Comparison of ENCODE assay signal across 19 mouse cellular contexts in the genomic region with DNA sequence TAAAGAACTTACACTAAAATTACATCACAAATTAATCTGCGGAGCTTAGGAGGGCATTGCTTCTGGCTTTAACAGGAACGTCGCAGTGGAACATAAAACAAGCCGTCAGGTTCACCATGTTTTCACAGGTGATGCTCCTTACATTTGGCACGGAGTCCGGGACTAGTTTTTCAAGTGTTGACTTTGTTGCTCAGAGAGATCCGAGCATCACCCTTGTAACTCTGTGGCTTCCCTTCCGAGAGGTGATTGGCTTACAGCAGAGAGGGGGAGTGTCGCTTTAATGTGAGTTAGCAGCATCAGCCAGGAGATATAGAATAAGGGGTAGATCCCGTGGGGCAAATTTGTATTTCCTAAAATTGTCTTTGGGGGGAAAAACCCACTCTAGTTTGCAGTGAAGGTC.
DNase-seq lines count a peak whose midpoint lies in the region; ATAC-seq and TF ChIP-seq lines count a peak whose summit lies in the region.
"Had no signal": no experiment of that assay in that cellular context is flagged by ENCODE, and none has a peak within 500 bp of the region (broad histone marks: within the 10 kb centered on the region; RNA-seq: fewer than 3 reads in every experiment).

No protein-coding gene starts in this region.

- no peak for TF ChIP-seq POLR2A in lung, adult 2 months (IDR thresholded peaks at IDR 0.05; ENCODE audit: borderline replicate concordance, extremely low read depth, low read depth, low read length)

- TF ChIP-seq CTCF in lung, embryonic 14.5 days (IDR thresholded peaks at IDR 0.05; ENCODE audit: low read depth) = no peak
- TF ChIP-seq CTCF in lung, adult 2 months (IDR thresholded peaks at IDR 0.05; ENCODE audit: insufficient read depth, low read length) = no peak

- H3K27me3 ChIP-seq in lung, embryonic 14.5 days (ENCODE audit: insufficient read depth, low read length) = no peaks in the 10 kb centered on the region
- 0 out of 2 replicates have a peak, but pooled peaks cover 6% of the 10 kb centered on the region for H3K27me3 ChIP-seq in embryonic facial prominence, embryonic 10.5 days (replicated peaks; ENCODE audit: low read depth, poor library complexity, severe bottlenecking)
- H3K27me3 ChIP-seq in embryonic facial prominence, embryonic 13.5 days = no peaks in the 10 kb centered on the region
- H3K27me3 ChIP-seq in limb, embryonic 12.5 days = no peaks in the 10 kb centered on the region
- H3K27me3 ChIP-seq: CH12.LX; hindbrain, embryonic 15.5 days; Patski had no signal

- no peak for ATAC-seq in lung, embryonic 14.5 days (ENCODE audit: insufficient read depth)
- ATAC-seq in embryonic facial prominence, embryonic 13.5 days (ENCODE audit: insufficient number of reproducible peaks, insufficient read depth, low FRiP score, low TSS enrichment, low read depth) = no peak
- ATAC-seq in limb, embryonic 12.5 days (ENCODE audit: insufficient number of reproducible peaks, insufficient read depth, low FRiP score, low TSS enrichment, low read depth) = no peak
- ATAC-seq: activated CD4-positive, CD25-positive, alpha-beta regulatory T cell, adult 4 months; forebrain, embryonic 16.5 days; Patski had no signal

- WGBS in lung, embryonic 14.5 days = 69% methylated on average over 10 of the region's 10 CpGs
- WGBS in lung, adult 2 months = 68% methylated on average over 10 of the region's 10 CpGs
- WGBS in embryonic facial prominence, embryonic 10.5 days = 61% methylated on average over 10 of the region's 10 CpGs
- 53% methylated on average over 10 of the region's 10 CpGs for WGBS in embryonic facial prominence, embryonic 13.5 days
- WGBS in limb, embryonic 12.5 days = 63% methylated on average over 10 of the region's 10 CpGs

- no peak overlapping the region for H3K4me2 ChIP-seq in lung, embryonic 14.5 days
- H3K4me2 ChIP-seq in embryonic facial prominence, embryonic 13.5 days = no peak overlapping the region
- no peak overlapping the region for H3K4me2 ChIP-seq in limb, embryonic 12.5 days
- H3K4me2 ChIP-seq: heart, embryonic 13.5 days; hindbrain, embryonic 15.5 days had no signal

- peaks cover 3% of the 10 kb centered on the region; the same call in 1 of the 2 replicates for H3K9me3 ChIP-seq in lung, embryonic 14.5 days (ENCODE audit: low read depth, low read length)
- H3K9me3 ChIP-seq in embryonic facial prominence, embryonic 10.5 days = peaks cover 4% of the 10 kb centered on the region; the same call in 1 of the 2 replicates
- no peaks in the 10 kb centered on the region for H3K9me3 ChIP-seq in embryonic facial prominence, embryonic 13.5 days
- H3K9me3 ChIP-seq in limb, embryonic 12.5 days = peaks cover 4% of the 10 kb centered on the region; the same call in 1 of the 2 replicates
- H3K9me3 ChIP-seq: heart, embryonic 13.5 days had no signal

- no peaks in the 10 kb centered on the region for H3K4me1 ChIP-seq in lung, embryonic 14.5 days (ENCODE audit: insufficient read depth)
- peaks cover 3% of the 10 kb centered on the region; the same call in 1 of the 2 replicates for H3K4me1 ChIP-seq in lung, adult 2 months (ENCODE audit: control insufficient read depth, insufficient read depth, low read length)
- peaks cover 12% of the 10 kb centered on the region for H3K4me1 ChIP-seq in embryonic facial prominence, embryonic 10.5 days
- H3K4me1 ChIP-seq in embryonic facial prominence, embryonic 13.5 days = peaks cover 28% of the 10 kb centered on the region; the same call in 1 of the 2 replicates
- peaks cover 19% of the 10 kb centered on the region for H3K4me1 ChIP-seq in limb, embryonic 12.5 days (replicated peaks)
- H3K4me1 ChIP-seq: heart, embryonic 13.5 days had no signal

- no peak overlapping the region for H3K4me3 ChIP-seq in lung, embryonic 14.5 days (ENCODE audit: low read depth, low read length)
- no peak overlapping the region for H3K4me3 ChIP-seq in lung, adult 2 months (replicated peaks; ENCODE audit: extremely low read depth, low read depth, low read length)
- no peak overlapping the region for H3K4me3 ChIP-seq in embryonic facial prominence, embryonic 10.5 days
- no peak overlapping the region for H3K4me3 ChIP-seq in embryonic facial prominence, embryonic 13.5 days
- H3K4me3 ChIP-seq in limb, embryonic 12.5 days (replicated peaks) = no peak overlapping the region
- H3K4me3 ChIP-seq: heart, embryonic 13.5 days; hindbrain, embryonic 15.5 days had no signal

- H3K36me3 ChIP-seq in lung, embryonic 14.5 days (ENCODE audit: insufficient read depth) = 0 out of 2 replicates have a peak, but pooled peaks cover 7% of the 10 kb centered on the region
- H3K36me3 ChIP-seq in embryonic facial prominence, embryonic 10.5 days (replicated peaks) = peaks cover 16% of the 10 kb centered on the region
- H3K36me3 ChIP-seq in embryonic facial prominence, embryonic 13.5 days = peaks cover 8% of the 10 kb centered on the region
- peaks cover 7% of the 10 kb centered on the region; the same call in 1 of the 2 replicates for H3K36me3 ChIP-seq in limb, embryonic 12.5 days

- H3K9ac ChIP-seq in lung, embryonic 14.5 days = no peak overlapping the region
- no peak overlapping the region for H3K9ac ChIP-seq in embryonic facial prominence, embryonic 13.5 days
- H3K9ac ChIP-seq in limb, embryonic 12.5 days (replicated peaks) = no peak overlapping the region
- H3K9ac ChIP-seq: heart, embryonic 13.5 days; hindbrain, embryonic 15.5 days had no signal

- DNase-seq in lung, embryonic 14.5 days = peak; percentile 54
- DNase-seq in lung, adult 2 months = no peak
- DNase-seq in embryonic facial prominence, embryonic 10.5 days (ENCODE audit: low spot score) = no peak
- DNase-seq in adrenal gland, postnatal 36 days = no peak
- no peak for DNase-seq in cerebellum, postnatal 14 days
- DNase-seq: adrenal gland, postnatal 14 days; cerebellum, adult 18-20 months; cerebellum, adult 9-11 months; embryo, embryonic 11 days; gastrocnemius, postnatal 14 days; heart, postnatal 36 days had no signal

- H3K27ac ChIP-seq in lung, embryonic 14.5 days (ENCODE audit: low read depth) = no peak overlapping the region
- H3K27ac ChIP-seq in embryonic facial prominence, embryonic 10.5 days (replicated peaks) = peak overlapping the region; percentile 26; the same call in 1 of the 2 replicates
- 0 out of 2 replicates have a peak overlapping the region, but pooled peaks have one; percentile 28 for H3K27ac ChIP-seq in embryonic facial prominence, embryonic 13.5 days
- peak overlapping the region; percentile 72; the same call in 1 of the 2 replicates for H3K27ac ChIP-seq in limb, embryonic 12.5 days
- H3K27ac ChIP-seq: heart, embryonic 13.5 days; hindbrain, embryonic 15.5 days had no signal
